Mouse (Mus musculus) CH12.LX (cell line): Measurements from ENCODE around the gene Ilkap.

Experiments used
- ELF1 ChIP-seq: IDR thresholded peaks from 2 replicates; pipeline ENCODE4 v1.6.1; 2014; ENCODE audit warnings: low read depth, mild to moderate bottlenecking, inconsistent platforms, low read length, improper control_type of control experiment
- ETS1 ChIP-seq: conservative IDR thresholded peaks from 2 replicates; pipeline ENCODE4 v1.6.1; 2012; ENCODE audit warnings: low read depth, mild to moderate bottlenecking, inconsistent platforms, low read length, improper control_type of control experiment, moderate library complexity
- MAX ChIP-seq: IDR thresholded peaks from 2 replicates; pipeline ENCODE4 v1.6.1; 2011; ENCODE audit warnings: low read length, improper control_type of control experiment

DNA sequence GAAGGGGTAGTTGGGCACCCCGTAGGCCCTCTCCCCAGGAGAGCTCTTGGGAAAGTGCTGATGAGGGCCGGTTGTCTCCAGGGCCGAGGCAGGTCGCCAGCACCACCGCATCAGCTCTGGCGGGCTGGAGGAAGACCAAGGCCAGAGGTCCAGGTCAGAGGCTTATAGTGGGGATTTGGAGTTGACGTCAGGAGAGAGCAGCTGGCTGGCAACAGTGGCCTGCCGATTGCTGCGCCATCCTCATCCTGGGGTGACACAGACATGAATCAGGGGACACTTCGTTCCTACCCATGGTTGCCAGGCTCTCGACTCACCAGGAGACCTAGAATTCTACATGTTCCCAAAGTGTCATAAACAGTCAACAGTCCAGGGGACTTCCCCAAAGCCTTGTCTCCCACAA, 42.5 kb downstream of the Ilkap start:
- TF ChIP-seq ELF1 (no peak), ETS1 (no peak), MAX (no peak)
